Mouse (Mus musculus) stomach, embryonic 14.5 days (tissue): Measurements from ENCODE around the gene Pex11g. TPM values are rescaled to one million over a fixed set of nuclear protein-coding genes. Genes with fewer than 3 reads are reported as not detected.

ENCODE experiments used
- ATAC-seq: fragments of 200-750 bp; cut with Nextera tagmentation; 2 replicates; pipeline ENCODE4 v1.8.0; 2017; ENCODE audit warnings: low read depth, moderate TSS enrichment; ENCODE audit not compliant: insufficient number of reproducible peaks, insufficient read depth, low FRiP score
- H3K27ac ChIP-seq: fragments of 300-500 bp; sonication (generic); 2 replicates; pipeline ENCODE4 v1.5.1; 2014; ENCODE audit warnings: mild to moderate bottlenecking, low read length, moderate library complexity, mixed read lengths
- H3K27me3 ChIP-seq: fragments of 300-500 bp; sonication (generic); 2 replicates; pipeline ENCODE4 v1.6.1; 2014; ENCODE audit warnings: low read length, control low read depth, mixed read lengths; ENCODE audit not compliant: control insufficient read depth, insufficient read depth
- H3K36me3 ChIP-seq: fragments of 300-500 bp; sonication (generic); 2 replicates; pipeline ENCODE4 v1.6.1; 2014; ENCODE audit warnings: mild to moderate bottlenecking, control low read depth, low read length, moderate library complexity, mixed read lengths; ENCODE audit not compliant: control insufficient read depth, insufficient read depth
- H3K4me1 ChIP-seq: fragments of 300-500 bp; sonication (generic); 2 replicates; pipeline ENCODE4 v1.6.1; 2014; ENCODE audit warnings: low read length, control low read depth, mixed read lengths; ENCODE audit not compliant: control insufficient read depth, insufficient read depth
- H3K4me2 ChIP-seq: fragments of 300-500 bp; sonication (generic); replicated peaks from 2 replicates; pipeline ENCODE4 v1.6.1; 2014; ENCODE audit warnings: low read depth, low read length, control low read depth
- H3K4me3 ChIP-seq: fragments of 300-500 bp; sonication (generic); 2 replicates; pipeline ENCODE4 v1.5.1; 2014; ENCODE audit warnings: low read depth, low read length, control low read depth
- H3K9ac ChIP-seq: fragments of 300-500 bp; sonication (generic); replicated peaks from 2 replicates; pipeline ENCODE4 v1.6.1; 2014; ENCODE audit warnings: low read depth, mild to moderate bottlenecking, control low read depth, low read length, moderate library complexity, mixed read lengths
- H3K9me3 ChIP-seq: fragments of 300-500 bp; sonication (generic); 2 replicates; pipeline ENCODE4 v1.6.1; 2016; ENCODE audit warnings: low read depth, low read length, control low read depth; ENCODE audit not compliant: control insufficient read depth
- WGBS: fragments of 180-500 bp; shearing (Covaris S2); extraction: QIAGEN DNeasy Blood & Tissue Kit; methylation state at CpG from one replicate; pipeline ENCODE4 v1.1.7; 2014; 5-methylcytosine and 5-hydroxymethylcytosine counted together
- polyA plus RNA-seq: library from polyadenylated mRNA; unstranded; fragments of >200 nt; fragmentation: Nextera tagmentation; extraction: Ambion mirVana; gene quantifications from 2 replicates; pipeline ENCODE4 v1.2.1, GENCODE M21; 2014

The Pex11g gene
- polyA plus RNA-seq, 1 experiment from 2014 or later = 3.9 TPM

- Histone ChIP-seq H3K27me3 (no peaks in the 10 kb centered on the region), H3K4me3 (peak within 1 kb of the TSS; percentile 92), H3K9me3 (no peaks in the 10 kb centered on the region), H3K27ac (peak within 1 kb of the TSS; percentile 88), H3K9ac (peak within 1 kb of the TSS; percentile 97), H3K4me2 (peak within 1 kb of the TSS; percentile 46), H3K4me1 (peaks cover 5% of the 10 kb centered on the region; the same call in 1 of the 2 replicates), H3K36me3 (peaks cover 25% of the 10 kb centered on the region)
- WGBS = under 1% methylated on average over 53 of the region's 64 CpGs
- peak; percentile 92 for ATAC-seq
These were observed 25.7 kb upstream of the Pex11g start, which contains the start of gene Zfp358 for GRCm38 (mm10) chr8:3492901-3493844. Zfp358 (plus strand) TSS chr8:3493138.

- H3K4me1 ChIP-seq = no peaks in the 10 kb centered on the region
- ATAC-seq = no peak
- H3K4me3 ChIP-seq = no peak overlapping the region
- no peaks in the 10 kb centered on the region for H3K27me3 ChIP-seq
- no peak overlapping the region for H3K4me2 ChIP-seq
- no peaks in the 10 kb centered on the region for H3K9me3 ChIP-seq
- H3K27ac ChIP-seq = no peak overlapping the region
- no peak overlapping the region for H3K9ac ChIP-seq
- H3K36me3 ChIP-seq = no peaks in the 10 kb centered on the region
- WGBS = 25% methylated on average over 5 of the region's 5 CpGs
These were observed 17.7 kb upstream of the Pex11g start for GRCm38 (mm10) chr8:3485192-3485591.

- Histone ChIP-seq H3K4me1 (no peaks in the 10 kb centered on the region), H3K36me3 (no peaks in the 10 kb centered on the region), H3K9me3 (no peaks in the 10 kb centered on the region), H3K9ac (no peak overlapping the region), H3K27ac (no peak overlapping the region), H3K27me3 (no peaks in the 10 kb centered on the region), H3K4me3 (no peak overlapping the region), H3K4me2 (no peak overlapping the region)
- 72% methylated on average over 7 of the region's 7 CpGs for WGBS
- ATAC-seq = no peak
These were observed 16.1 kb upstream of the Pex11g start for GRCm38 (mm10) chr8:3483546-3483945.

- H3K36me3 ChIP-seq = no peaks in the 10 kb centered on the region
- no peak for ATAC-seq
- H3K4me1 ChIP-seq = no peaks in the 10 kb centered on the region
These were observed 14.8 kb upstream of the Pex11g start for GRCm38 (mm10) chr8:3482240-3482740.

GRCm38 (mm10) chr8:3481605-3482004, 14.1 kb upstream of the Pex11g start:
- Histone ChIP-seq H3K4me3 (no peak overlapping the region), H3K27me3 (no peaks in the 10 kb centered on the region), H3K27ac (no peak overlapping the region), H3K36me3 (no peaks in the 10 kb centered on the region), H3K9ac (no peak overlapping the region), H3K4me1 (no peaks in the 10 kb centered on the region), H3K9me3 (no peaks in the 10 kb centered on the region), H3K4me2 (no peak overlapping the region)
- WGBS = 67% methylated on average over 5 of the region's 5 CpGs
- ATAC-seq = no peak

More at GRCm38 (mm10) chr8:3482240-3482740, 14.8 kb upstream of the Pex11g start:
- H3K9ac ChIP-seq = no peak overlapping the region
- H3K27me3 ChIP-seq = no peaks in the 10 kb centered on the region
- H3K9me3 ChIP-seq = no peaks in the 10 kb centered on the region
- WGBS = 81% methylated on average over 22 of the region's 22 CpGs
- no peak overlapping the region for H3K4me3 ChIP-seq
- no peak overlapping the region for H3K4me2 ChIP-seq
- H3K27ac ChIP-seq = no peak overlapping the region

GRCm38 (mm10) chr8:3480221-3480785, 12.8 kb upstream of the Pex11g start:
- ATAC-seq = no peak
- H3K4me1 ChIP-seq = no peaks in the 10 kb centered on the region
- no peaks in the 10 kb centered on the region for H3K9me3 ChIP-seq
- no peak overlapping the region for H3K4me2 ChIP-seq
- no peak overlapping the region for H3K4me3 ChIP-seq
- H3K9ac ChIP-seq = no peak overlapping the region
- H3K27ac ChIP-seq = no peak overlapping the region; the same call in 1 of the 2 replicates
- WGBS = 48% methylated on average over 4 of the region's 4 CpGs
- H3K27me3 ChIP-seq = no peaks in the 10 kb centered on the region
- H3K36me3 ChIP-seq = no peaks in the 10 kb centered on the region

- Histone ChIP-seq H3K36me3 (no peaks in the 10 kb centered on the region), H3K4me3 (peak overlapping the region; percentile 15; the same call in 1 of the 2 replicates), H3K9me3 (no peaks in the 10 kb centered on the region), H3K9ac (no peak overlapping the region), H3K27me3 (no peaks in the 10 kb centered on the region), H3K4me1 (no peaks in the 10 kb centered on the region), H3K27ac (no peak overlapping the region), H3K4me2 (peak overlapping the region; percentile 37)
- 32% methylated on average over 37 of the region's 37 CpGs for whole genome bisulfite sequencing
- no peak for ATAC-seq
These were observed 8.4 kb upstream of the Pex11g start for GRCm38 (mm10) chr8:3475715-3476429.

GRCm38 (mm10) chr8:3470562-3470961, 3.1 kb upstream of the Pex11g start, which contains the start of gene Tex45:
Tex45 (plus strand) TSS chr8:3470862.
- no peak within 1 kb of the TSS for H3K4me2 ChIP-seq

More at GRCm38 (mm10) chr8:3470562-3470961, 3.1 kb upstream of the Pex11g start, which contains the start of gene Tex45:
- no peaks in the 10 kb centered on the region for H3K4me1 ChIP-seq
- H3K27me3 ChIP-seq = no peaks in the 10 kb centered on the region
- H3K27ac ChIP-seq = no peak within 1 kb of the TSS
- no peak within 1 kb of the TSS for H3K9ac ChIP-seq
- ATAC-seq = no peak
- no peaks in the 10 kb centered on the region for H3K36me3 ChIP-seq
- no peaks in the 10 kb centered on the region for H3K9me3 ChIP-seq
- no peak within 1 kb of the TSS for H3K4me3 ChIP-seq
